Mouse (Mus musculus) central nervous system, embryonic 14 days (tissue): ENCODE measurements around the gene Pigo. TPM values are rescaled to one million over a fixed set of nuclear protein-coding genes. Genes with fewer than 3 reads are reported as not detected.

Experiments used
- polyA plus RNA-seq: library from polyadenylated mRNA; depleted of rRNA; stranded (reverse); fragments of >200 nt; gene quantifications from 2 replicates; pipeline ENCODE4 v1.2.3, GENCODE M21; 2012; rRNA removed

The Pigo gene
- 28.4 and 32.4 TPM in 2 replicates for polyA plus RNA-seq

DNA sequence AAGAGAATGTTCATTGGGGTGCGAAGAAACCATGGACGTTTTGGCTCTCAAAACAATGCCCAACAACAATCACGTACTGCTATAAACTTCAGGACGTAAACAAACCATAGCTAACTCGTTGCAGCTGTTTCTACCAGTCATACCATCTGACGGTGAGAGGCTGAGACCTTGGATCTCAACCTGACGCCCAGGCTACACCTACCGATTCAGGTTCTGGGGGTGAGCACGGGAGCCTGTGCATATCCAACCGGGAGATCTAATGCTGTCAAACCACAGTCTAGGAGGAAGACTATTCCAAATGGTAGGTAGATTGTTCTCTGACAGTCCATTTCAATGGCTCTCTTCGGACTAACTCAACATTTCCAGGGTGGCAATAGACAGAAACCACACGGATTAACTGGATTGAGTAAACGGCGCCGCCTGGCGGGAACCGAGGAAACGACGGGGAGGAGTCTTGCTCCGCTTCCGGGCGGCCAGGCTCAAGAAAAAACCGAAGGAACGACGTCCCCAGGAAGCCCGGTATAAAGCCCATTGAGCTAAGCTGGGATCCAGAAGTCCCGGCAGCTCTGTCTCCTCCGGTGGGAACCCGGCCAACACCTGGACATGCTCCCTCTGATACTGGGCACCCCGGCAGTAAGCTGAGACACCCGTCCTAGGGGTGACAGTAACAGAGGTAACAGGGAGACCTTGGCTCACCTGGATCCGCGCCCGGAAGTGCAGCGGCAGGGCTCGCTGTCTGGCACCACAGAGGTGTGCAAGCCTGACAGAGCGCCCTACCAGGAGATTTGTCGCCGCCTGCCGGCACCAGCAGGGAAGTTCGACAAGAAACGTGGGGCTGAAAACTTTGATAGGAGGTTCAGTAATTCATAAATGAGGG is at the start of gene Pigo:
TSS of gene Pigo (minus strand) at position 736 of the 877 bp plus-strand sequence.

GRCm38 (mm10) chr4:43058753-43059654 is 33.4 kb upstream of the Pigo start, which contains the start of gene Unc13b:
Gene Unc13b (plus strand): TSS chr4:43058953.

DNA sequence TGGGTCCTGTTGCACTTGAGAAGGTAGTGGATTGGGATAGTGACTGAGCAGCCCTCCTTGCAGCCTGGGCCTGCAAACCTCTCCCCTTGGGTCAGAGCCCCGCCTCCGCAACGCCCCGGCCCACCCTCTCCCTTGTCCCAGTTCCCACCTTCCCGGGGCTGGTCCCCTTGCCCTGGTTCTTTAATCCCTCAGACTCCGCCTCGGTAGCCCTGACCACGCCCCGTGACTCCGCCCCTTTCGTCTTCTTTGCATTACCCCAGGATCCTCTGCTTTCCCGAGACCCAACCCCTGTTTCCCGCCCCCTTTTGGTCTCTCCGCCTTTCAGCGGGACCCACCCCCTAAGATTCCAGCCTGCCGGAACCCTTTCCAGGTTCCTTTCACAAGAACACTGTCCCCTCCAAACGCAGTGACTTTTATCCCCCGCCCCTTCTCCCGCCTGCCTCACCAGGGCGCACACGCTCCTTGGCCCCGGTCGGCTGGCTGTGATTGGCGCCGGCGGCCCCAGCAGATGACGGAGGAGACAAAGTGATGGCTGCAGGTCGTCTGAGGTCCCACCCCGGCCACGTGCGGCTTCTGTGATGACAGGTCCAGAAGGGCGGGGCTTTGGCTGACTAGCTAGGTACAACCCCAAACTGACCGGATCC is 20.2 kb upstream of the Pigo start, which contains the start of gene Fam214b:
TSS of gene Fam214b (minus strand) at position 562 of the 644 bp plus-strand sequence.

DNA sequence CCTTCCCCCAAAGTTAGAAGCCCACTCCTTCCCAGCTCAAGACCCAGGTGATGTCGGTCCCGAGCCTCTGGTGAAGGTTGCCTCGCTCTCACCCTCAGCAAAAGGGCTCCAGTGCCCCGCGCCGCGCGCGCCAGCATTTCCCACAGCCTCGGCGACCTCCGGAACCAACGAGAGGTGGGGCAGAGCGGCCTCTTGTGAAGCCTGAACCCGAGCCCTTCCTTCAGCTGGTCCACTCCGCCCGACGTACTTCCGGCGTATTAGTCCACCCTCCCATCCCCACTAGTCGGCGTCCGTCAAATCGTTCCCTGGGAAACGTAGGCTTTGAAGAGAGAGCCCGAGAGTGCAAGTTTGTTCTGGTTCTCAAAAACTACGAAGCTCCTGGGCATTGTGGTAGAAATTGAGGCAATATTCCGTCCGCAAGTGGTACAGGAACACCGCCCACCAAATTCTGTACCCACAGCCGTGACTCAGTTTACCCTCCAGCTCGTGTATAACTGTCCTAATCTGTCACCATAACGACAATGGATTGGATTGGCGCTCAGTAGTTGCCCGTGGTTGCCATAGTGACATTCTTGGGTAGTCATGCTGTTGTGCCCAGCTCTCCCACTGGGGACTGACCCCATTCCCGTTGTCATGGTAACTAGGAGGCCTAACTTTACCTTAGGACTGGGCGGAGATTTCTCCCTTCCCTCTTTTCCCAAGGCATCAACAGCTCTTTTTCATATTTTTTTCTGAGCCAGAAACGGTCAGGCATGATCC is 5.8 kb upstream of the Pigo start, which contains the start of gene Stoml2:
TSS of gene Stoml2 (minus strand) at position 474 of the 759 bp plus-strand sequence.

GRCm38 (mm10) chr4:43010161-43011038 is 15.2 kb downstream of the Pigo start, which contains the start of gene Fancg:
Gene Fancg (minus strand): TSS chr4:43010506.

GRCm38 (mm10) chr4:43000141-43000986 is 25.3 kb downstream of the Pigo start, which contains the start of gene Vcp:
Gene Vcp (minus strand): TSS chr4:43000507.

DNA sequence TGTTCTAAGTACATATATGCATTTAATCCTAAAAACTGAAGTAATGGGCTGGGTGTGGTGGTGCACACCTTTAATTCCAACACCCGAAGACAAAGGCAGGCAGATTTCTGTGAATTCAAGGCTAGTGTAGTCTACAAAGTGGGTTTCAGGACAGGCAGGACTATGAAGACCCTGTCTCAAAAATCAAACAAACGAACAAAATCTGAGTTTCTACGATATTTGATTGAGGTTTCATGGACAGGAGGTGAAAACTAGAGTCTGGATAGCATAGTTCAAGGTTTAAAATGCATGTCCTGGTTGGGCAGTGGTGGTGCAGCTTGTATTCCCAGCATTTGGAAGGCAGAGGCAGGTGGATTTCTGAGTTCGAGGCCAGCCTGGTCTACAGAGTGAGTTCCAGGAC is 56.3 kb downstream of the Pigo start, which contains the start of gene 1700022I11Rik:
TSS of gene 1700022I11Rik (plus strand) at position 301 of the 400 bp plus-strand sequence.

Other genes with a start within 250 kb of the Pigo start
- gene Fam205a1, start 171.9 kb downstream of the Pigo start, polyA plus RNA-seq = 0.02 TPM in 1 of 2 replicates, not detected in the other
- 0.05 and 0.08 TPM in 2 replicates for gene Gm12394, start 169.0 kb downstream of the Pigo start, polyA plus RNA-seq
- gene Fam205c, start 151.6 kb downstream of the Pigo start, polyA plus RNA-seq = not detected in 2 replicates
- 34.9 and 36.9 TPM in 2 replicates for gene Phf24, start 109.2 kb downstream of the Pigo start, polyA plus RNA-seq
- 83.1 and 86.5 TPM in 2 replicates for gene Dnajb5, start 76.0 kb downstream of the Pigo start, polyA plus RNA-seq
- gene 1700022I11Rik, start 56.2 kb downstream of the Pigo start, polyA plus RNA-seq = 0.17 TPM in 1 of 2 replicates, not detected in the other
- 264 and 266 TPM in 2 replicates for gene Vcp, start 25.3 kb downstream of the Pigo start, polyA plus RNA-seq
- gene Fancg, start 15.3 kb downstream of the Pigo start, polyA plus RNA-seq = 33.7 and 37.4 TPM in 2 replicates
- 122 and 139 TPM in 2 replicates for gene Stoml2, start 5.9 kb upstream of the Pigo start, polyA plus RNA-seq
- gene Fam214b, start 20.4 kb upstream of the Pigo start, polyA plus RNA-seq = 42.0 and 42.6 TPM in 2 replicates
- 56.3 and 60.9 TPM in 2 replicates for gene Unc13b, start 33.1 kb upstream of the Pigo start, polyA plus RNA-seq
- 1.2 TPM in 2 replicates for gene Atp8b5, start 241.3 kb upstream of the Pigo start, polyA plus RNA-seq